Mouse (Mus musculus): Measurements from ENCODE around the gene Klf3. TPM values are rescaled to one million over a fixed set of nuclear protein-coding genes. Genes with fewer than 3 reads are reported as not detected.

Gene Klf3
- polyA plus RNA-seq, 2 experiments: 34.2 to 69.8 TPM

Other genes with a start within 250 kb of the Klf3 start
- gene Tlr1, start 130.2 kb downstream of the Klf3 start, polyA plus RNA-seq (2012; rRNA removed): 1.1 and 1.4 TPM in 2 replicates
- gene Tlr1, start 130.2 kb downstream of the Klf3 start, polyA plus RNA-seq (2014; fragmentation: Nextera tagmentation; extraction: Ambion mirVana): 1.1 and 1.4 TPM in 2 replicates
- 0.39 and 0.57 TPM in 2 replicates for gene Tlr6, start 156.7 kb downstream of the Klf3 start, polyA plus RNA-seq (2012; rRNA removed)
- 0.33 and 0.39 TPM in 2 replicates for gene Tlr6, start 156.7 kb downstream of the Klf3 start, polyA plus RNA-seq (2014; fragmentation: Nextera tagmentation; extraction: Ambion mirVana)
- 5.1 and 8.5 TPM in 2 replicates for gene Fam114a1, start 166.7 kb downstream of the Klf3 start, polyA plus RNA-seq (2012; rRNA removed)
- gene Fam114a1, start 166.7 kb downstream of the Klf3 start, polyA plus RNA-seq (2014; fragmentation: Nextera tagmentation; extraction: Ambion mirVana): 7.1 and 8.4 TPM in 2 replicates

Data from liver, embryonic 14.5 days (tissue).